Mouse (Mus musculus): ENCODE measurements at regions not wholly inside any gene's neighbourhood (a gene's known extent, or its start where the extent isn't known, plus 50 kb on each side); places are given as distances from the start of the nearest gene placed in this dataset.

DNA sequence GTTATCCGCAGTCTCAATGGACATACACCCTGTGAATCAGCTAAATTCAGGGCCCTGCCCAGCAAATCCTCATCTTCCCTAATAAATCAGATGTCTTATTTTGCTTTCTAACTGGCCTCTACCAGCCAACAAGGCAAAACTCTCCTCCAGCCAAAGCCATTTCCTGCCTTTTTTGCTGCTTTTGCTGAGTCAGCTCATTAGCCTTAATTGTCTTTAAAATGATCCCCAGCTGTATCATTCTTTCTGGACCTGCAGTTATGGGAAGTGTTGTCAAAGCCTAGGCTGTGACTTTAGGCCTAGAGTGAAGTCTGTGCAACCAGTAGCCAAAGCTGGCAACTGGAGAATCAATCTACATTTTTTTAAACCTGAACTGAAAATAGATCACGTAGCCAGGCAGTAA is 81.4 kb downstream of the Mtpn start:
- DNase-seq (ENCODE audit: low read depth in 2 of 2, low spot score in 2 of 2): no peak

GRCm38 (mm10) chr6:35445007-35445406 is 94.7 kb downstream of the Mtpn start:
- no peak for DNase-seq (ENCODE audit: low read depth in 2 of 2, low spot score in 2 of 2)

DNA sequence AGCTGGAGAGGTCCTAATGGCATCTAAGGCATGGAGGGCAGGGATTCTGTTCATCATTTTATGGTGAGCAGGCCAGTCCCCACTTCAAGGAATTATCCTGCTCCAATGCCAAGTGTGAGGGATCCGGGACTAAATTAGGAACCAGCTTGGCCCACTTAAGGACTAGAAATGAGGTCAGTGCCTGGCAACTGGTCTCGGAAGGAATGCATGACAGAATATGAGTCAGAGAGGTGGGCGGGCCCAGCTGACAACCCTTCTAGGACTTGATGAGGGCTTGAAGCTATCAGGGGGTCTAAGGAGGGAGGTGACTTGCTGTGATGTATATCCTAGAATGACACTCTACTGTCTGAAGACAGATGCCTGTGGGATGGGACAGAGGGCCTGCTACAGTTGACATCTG is 100.4 kb upstream of the Fam180a start:
- no peak for DNase-seq (ENCODE audit: low read depth in 2 of 2, low spot score in 2 of 2)

DNA sequence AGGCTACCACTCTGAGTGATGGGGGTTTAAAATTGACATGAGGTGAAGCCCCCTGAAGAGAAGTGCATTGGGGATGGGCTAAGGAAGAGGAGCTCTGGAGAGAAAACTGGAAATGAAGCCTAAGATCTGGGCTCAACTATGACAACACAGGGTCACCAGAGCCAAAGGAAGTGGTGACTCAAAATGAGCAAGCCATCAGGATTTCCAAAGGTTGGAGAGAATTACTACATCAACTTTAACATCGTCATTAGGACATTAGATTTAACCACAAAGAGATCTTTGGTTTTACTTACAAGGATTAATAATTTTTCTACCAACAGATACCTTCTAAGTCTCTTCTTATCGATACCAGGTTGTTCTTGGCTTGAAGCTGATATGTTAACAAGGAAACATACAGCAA is 98.6 kb upstream of the Fam180a start:
- no peak for DNase-seq (ENCODE audit: low read depth in 2 of 2, low spot score in 2 of 2)

DNA sequence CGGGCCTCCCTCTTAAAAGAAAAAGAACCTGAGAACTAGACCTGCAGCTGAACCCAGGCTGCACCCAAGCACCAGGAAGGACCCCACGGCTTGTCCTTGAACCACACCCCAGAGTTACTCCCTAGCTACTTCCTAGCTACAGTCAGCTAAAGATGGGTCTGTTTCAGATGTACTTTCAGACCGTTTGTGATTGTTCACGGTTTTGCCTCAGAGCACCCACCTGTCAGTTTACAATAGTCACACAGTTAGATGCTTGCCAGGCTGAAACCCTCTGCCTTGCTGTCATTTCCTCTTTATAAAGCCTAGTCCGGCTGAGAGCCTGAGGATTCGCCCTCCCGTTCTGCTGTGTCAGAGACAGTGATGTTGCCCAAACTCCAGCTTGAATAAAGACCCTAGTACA is 95.0 kb upstream of the Fam180a start:
- no peak for DNase-seq (ENCODE audit: low read depth in 2 of 2, low spot score in 2 of 2)

DNA sequence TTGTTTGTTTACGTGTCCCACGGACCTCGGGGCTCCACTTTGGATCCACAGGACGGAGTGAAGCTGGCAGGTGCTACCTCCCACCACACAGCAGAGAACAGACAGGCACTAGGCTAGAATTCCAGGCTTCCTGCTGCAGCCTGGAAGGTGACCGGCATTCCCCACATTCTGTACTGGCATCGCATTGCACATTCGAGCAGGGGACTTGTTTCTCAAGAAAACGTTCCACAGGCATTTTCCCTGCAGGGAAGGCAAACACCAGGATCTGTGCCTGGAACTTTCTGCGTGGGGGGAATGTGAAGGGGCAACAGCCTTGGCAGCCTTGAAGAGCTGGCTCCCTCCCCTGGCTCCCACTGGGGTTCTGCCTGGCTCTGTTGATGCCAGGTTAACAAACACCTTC is 79.1 kb upstream of the Fam180a start:
- DNase-seq (ENCODE audit: low read depth in 2 of 2, low spot score in 2 of 2): no peak

DNA sequence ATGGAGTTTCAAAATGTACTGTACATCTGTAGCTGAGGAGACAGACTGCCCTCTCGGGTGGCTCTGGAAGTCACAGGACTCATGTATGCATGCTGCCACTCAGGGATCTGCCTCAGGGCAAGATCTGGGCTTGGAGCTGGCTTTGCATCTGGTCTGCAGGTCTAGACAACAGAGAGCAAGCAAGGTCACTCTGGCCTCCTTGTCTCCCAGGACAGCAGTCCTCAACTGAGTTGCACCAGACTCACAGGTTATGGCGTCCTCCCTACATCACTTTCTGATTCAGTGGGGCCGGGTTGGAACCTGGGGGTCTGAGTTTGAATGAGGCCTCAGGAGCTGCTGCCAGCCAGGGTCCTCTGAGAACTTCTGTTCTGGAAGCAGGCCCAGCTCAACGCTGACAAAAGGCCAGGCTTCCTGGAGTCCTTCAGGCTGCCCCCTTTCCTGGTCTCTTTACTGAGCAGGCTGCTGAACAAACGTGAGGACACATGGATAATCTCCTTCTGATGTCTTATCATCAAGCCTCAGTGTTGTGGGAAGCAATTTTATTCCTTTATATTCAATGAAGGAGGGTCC is 77.5 kb upstream of the Fam180a start:
- no peak for DNase-seq (ENCODE audit: low read depth in 2 of 2, low spot score in 2 of 2)

DNA sequence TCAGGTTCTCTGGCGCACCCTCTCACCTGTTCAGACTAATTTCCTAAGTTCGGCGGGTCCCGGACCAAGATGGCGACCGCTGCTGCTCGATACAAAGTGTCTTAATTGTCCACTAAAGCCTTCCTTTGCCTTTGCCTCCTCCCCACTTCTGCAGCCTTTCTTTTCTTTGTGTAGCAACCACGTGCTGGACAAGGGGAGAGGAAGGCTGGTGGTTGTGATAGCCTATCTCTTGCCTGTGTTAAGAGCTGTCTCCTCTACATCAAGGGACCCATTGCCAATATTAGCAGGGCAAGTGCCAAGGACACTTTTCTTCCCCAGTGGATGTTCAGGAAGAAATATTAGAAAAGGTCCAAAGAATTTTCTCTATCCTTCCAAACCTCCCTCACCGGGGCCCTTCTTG is 69.8 kb upstream of the Fam180a start:
- DNase-seq (ENCODE audit: low read depth in 2 of 2, low spot score in 2 of 2): no peak

GRCm38 (mm10) chr6:35388827-35389226 is 62.9 kb upstream of the Fam180a start:
- no peak for DNase-seq (ENCODE audit: low read depth in 2 of 2, low spot score in 2 of 2)

DNA sequence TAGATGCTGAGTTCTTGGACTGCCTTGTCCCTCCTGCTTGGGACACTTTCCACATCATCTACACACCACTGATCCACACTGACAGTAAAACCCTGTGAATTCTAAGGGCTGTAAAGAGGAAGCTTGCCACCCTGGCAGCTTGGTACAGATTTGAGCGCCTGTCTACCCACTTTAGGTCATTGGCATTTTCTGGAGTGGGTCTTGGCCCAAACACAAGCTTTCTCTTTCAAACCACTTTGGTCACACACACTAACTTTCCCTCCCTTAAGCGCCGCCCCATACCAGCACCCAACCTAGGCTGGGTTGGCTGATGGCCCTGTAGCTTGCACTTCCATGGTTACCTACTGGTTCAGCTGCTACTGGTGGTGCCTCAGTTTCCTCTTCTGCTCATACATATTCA is 55.6 kb upstream of the Fam180a start:
- DNase-seq (ENCODE audit: low read depth in 2 of 2, low spot score in 2 of 2): no peak

DNA sequence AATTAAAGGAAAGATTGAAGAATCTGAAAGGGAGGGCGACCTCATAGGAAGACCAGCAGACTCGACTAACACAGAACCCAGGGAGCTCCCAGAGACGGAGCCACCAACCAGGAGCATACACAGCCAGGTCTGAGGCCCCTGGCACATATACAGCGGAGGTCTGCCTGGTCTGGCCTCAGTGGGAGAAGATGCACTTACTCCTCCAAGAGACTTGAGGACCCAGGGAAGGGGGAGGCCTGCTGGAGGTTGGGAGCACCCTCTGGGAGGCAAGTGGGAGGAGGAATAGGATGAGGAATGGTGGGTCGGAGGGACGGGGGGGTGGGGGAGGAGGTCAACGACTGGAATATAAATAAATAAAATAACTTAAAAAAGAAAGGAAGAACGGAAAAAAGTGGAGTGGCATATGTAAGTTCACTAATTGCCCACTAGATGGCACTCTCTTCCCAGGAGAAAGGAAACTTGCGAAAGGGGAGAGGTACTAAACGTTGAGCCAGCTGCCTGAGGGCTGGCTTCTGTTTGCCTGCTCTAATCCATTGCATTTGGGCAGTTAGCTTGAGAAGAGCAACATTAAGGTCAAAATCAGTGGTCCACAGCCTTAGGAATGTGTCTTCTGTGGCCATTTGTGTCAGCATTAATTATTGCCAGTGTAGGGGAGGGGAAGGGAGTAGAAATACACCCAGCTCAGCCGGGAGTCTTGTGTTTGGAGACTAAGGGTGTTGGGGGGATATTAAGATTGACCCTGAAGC is 55.0 kb upstream of the Fam180a start:
- DNase-seq (ENCODE audit: low read depth in 2 of 2, low spot score in 2 of 2): peak in 1 of 2 experiments; percentile 9

DNA sequence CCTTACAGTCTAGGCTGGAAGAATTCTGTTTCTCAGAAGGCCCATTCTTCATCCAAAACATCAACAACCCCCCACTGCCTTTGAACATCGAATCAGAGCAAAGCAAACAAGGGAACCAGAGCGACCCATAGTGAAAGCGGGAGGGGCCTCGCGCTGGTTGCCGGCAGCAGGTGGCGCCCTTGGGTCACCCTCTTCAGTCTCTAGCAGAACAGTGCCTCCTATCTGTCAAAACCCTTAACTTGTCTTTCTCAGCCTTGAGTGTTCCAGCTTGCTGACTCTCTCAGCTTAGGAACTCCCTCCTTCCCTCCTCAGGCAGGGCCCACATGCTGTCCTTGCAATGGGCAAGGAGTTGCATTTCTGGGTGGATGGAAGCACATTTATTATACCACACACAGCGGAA is 53.9 kb upstream of the Fam180a start:
- DNase-seq (ENCODE audit: low read depth in 2 of 2, low spot score in 2 of 2): peak; percentile 57 to 68

DNA sequence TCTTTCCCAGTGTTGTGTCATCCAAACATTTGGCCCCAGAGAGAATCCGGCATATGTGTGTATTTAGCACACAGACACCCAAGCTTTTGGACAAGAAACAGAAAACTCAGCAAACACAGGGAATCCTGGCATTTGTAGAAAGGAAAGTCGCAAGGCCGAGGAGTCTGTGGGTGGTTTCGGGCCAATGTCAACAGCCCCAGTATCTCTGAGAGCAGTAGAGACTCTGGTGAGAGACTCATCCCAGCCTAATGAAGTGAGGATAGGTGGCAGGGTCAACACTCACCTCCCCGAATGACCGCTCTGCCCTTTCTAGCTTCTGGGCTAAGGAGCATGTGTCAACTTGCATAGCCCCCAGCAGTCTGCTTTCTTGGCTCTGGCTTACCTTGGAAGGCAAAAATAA is 52.9 kb upstream of the Fam180a start:
- DNase-seq (ENCODE audit: low read depth in 2 of 2, low spot score in 2 of 2): no peak

GRCm38 (mm10) chr6:35377535-35377934 is 51.6 kb upstream of the Fam180a start:
- DNase-seq (ENCODE audit: low read depth in 2 of 2, low spot score in 2 of 2): no peak

DNA sequence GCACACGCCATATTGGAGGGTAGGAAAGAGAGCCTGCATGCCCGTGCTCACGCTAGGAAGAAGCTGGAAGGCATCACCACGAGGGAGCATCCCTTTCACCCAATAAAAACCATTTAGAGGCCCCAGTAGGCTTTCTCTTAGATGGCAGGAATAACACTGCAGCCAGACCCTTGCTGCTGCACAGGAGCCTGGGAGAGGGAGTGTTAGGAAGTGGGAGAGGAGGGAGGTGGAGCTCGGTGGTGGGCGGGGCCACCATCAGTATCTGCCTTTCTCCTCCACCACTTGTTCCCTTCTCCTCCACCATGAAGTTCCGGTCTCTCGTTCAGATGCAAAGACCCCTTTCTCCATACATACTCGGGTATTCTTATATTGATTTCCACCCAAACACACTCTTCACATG is 50.6 kb upstream of the Fam180a start:
- DNase-seq (ENCODE audit: low read depth in 2 of 2, low spot score in 2 of 2): no peak
